Mouse (Mus musculus) cerebellum, adult 8-10 months (tissue): ENCODE measurements around the gene Nudt13.
"Not testable (repeated sequence)": the region's sequence is repeated elsewhere in the genome, so short reads cannot be mapped to it uniquely, and the experiment has no call there.

Source experiments
- DNase-seq: peaks from one replicate; pipeline ENCODE4 v3.0.0; 2022

The Nudt13 gene

GRCm38 (mm10) chr14:20294117-20294892 lies at the start of gene Nudt13:
Gene Nudt13 (plus strand): TSS chr14:20294697.
- peak; percentile 84 for DNase-seq

- DNase-seq, result no peak
These were observed 49.2 kb upstream of the Nudt13 start for GRCm38 (mm10) chr14:20245318-20245717.

GRCm38 (mm10) chr14:20245861-20246260 lies 48.6 kb upstream of the Nudt13 start:
- no peak for DNase-seq

GRCm38 (mm10) chr14:20246811-20247266 lies 47.7 kb upstream of the Nudt13 start:
- no peak for DNase-seq

GRCm38 (mm10) chr14:20248001-20248400 lies 46.5 kb upstream of the Nudt13 start:
- DNase-seq, result no peak

GRCm38 (mm10) chr14:20250237-20251171 lies 44.0 kb upstream of the Nudt13 start:
- DNase-seq, result no peak

- peak; percentile 70 for DNase-seq
These were observed 36.0 kb upstream of the Nudt13 start for GRCm38 (mm10) chr14:20258185-20259113.

- DNase-seq, result no peak
These were observed 32.2 kb upstream of the Nudt13 start for GRCm38 (mm10) chr14:20262346-20262745.

- DNase-seq, result no peak
These were observed 26.1 kb upstream of the Nudt13 start for GRCm38 (mm10) chr14:20268421-20268820.

GRCm38 (mm10) chr14:20269082-20269809 lies 25.3 kb upstream of the Nudt13 start, which contains the start of gene Kcnk16:
Gene Kcnk16 (minus strand): TSS chr14:20269199.
- DNase-seq, result no peak

- no peak for DNase-seq
These were observed 3.1 kb upstream of the Nudt13 start for GRCm38 (mm10) chr14:20291391-20291790.

GRCm38 (mm10) chr14:20294947-20295346 lies 450 bp downstream of the Nudt13 start:
- no peak for DNase-seq

- no peak for DNase-seq
These were observed 3.1 kb downstream of the Nudt13 start for GRCm38 (mm10) chr14:20297616-20298015.

- no peak for DNase-seq
These were observed 3.6 kb downstream of the Nudt13 start for GRCm38 (mm10) chr14:20298131-20298530.

- not testable (repeated sequence) for DNase-seq
These were observed 10.6 kb downstream of the Nudt13 start for GRCm38 (mm10) chr14:20305085-20305484.

GRCm38 (mm10) chr14:20315137-20315536 lies 20.6 kb downstream of the Nudt13 start:
- DNase-seq, result no peak

- peak; percentile 21 for DNase-seq
These were observed 24.9 kb downstream of the Nudt13 start for GRCm38 (mm10) chr14:20319420-20319819.

GRCm38 (mm10) chr14:20324196-20324595 lies 29.7 kb downstream of the Nudt13 start:
- no peak for DNase-seq

- DNase-seq, result no peak
These were observed 34.0 kb downstream of the Nudt13 start for GRCm38 (mm10) chr14:20328474-20328873.

GRCm38 (mm10) chr14:20331316-20331715 lies 36.8 kb downstream of the Nudt13 start:
- no peak for DNase-seq

GRCm38 (mm10) chr14:20339415-20339814 lies 44.9 kb downstream of the Nudt13 start:
- no peak for DNase-seq

GRCm38 (mm10) chr14:20340149-20340548 lies 45.7 kb downstream of the Nudt13 start:
- no peak for DNase-seq
